Mouse (Mus musculus): ENCODE measurements at regions not wholly inside any gene's neighbourhood (a gene's known extent, or its start where the extent isn't known, plus 50 kb on each side); places are given as distances from the start of the nearest gene placed in this dataset.

GRCm38 (mm10) chr13:71804032-71804958 is 159.2 kb downstream of the Irx1 start:
- TF ChIP-seq CTCF (IDR thresholded peaks at IDR 0.05; ENCODE audit: extremely low read depth, insufficient read depth, insufficient read length, insufficient replicate concordance) = no peak
- TF ChIP-seq POLR2A (IDR thresholded peaks at IDR 0.05; ENCODE audit: low read depth, low read length) = no peak

All from spleen, adult 2 months (tissue).